ENCODE assay signal across 9 mouse cellular contexts in the genomic region with DNA sequence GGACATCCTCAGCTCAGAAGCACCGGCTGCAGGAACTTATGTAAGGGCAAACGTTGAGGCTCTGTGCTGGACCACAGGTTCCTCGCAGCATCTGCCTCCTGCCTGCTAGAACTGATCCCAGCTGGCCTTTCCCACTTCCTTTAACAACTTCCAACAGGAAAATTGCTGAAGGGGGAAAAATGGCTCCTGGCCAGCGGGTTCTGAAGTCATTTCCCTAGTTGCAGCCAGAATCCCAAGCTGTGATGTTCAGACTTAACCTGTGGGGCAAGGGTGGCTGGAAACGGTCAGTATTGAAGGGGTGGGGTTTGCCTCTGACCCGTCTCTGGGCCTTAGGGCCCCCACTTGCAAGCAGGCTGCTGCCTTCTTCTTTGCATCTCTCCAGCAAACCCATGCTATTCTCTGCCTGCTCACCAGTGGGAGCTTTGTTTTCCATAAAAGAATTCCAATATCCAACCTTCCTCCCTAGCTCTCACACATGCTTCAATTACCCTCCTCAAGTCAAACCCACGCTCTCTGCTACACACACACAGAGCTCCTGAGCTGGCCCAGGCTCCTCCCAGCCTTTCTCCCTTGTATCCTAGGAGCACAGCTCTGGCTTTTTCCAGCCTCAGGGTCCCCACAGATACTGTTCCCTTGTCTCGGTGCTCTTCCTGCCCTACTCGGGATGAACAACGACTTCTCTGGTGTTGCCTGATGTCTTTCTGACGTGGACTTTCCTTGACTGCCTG.
A peak's percentile ranks its signal among the peaks of the same experiment; 100 is the strongest.
DNase-seq lines count a peak whose midpoint lies in the region; ATAC-seq and TF ChIP-seq lines count a peak whose summit lies in the region.
"Had no signal": no experiment of that assay in that cellular context is flagged by ENCODE, and none has a peak within 500 bp of the region (broad histone marks: within the 10 kb centered on the region; RNA-seq: fewer than 3 reads in every experiment).

No protein-coding gene starts in this region.

- H3K36me3 ChIP-seq in kidney, postnatal 0 days (ENCODE audit: insufficient read depth, low read length), result no peaks in the 10 kb centered on the region
- H3K36me3 ChIP-seq: G1E had no signal

- H3K4me2 ChIP-seq in kidney, postnatal 0 days (ENCODE audit: low read length), result no peak overlapping the region

- DNase-seq in left cerebral cortex, postnatal 4 days, result peak; percentile 26
- DNase-seq in left cerebral cortex, postnatal 14 days (ENCODE audit: low spot score in 2 of 2), result no peak
- peak; percentile 88 to 89 for DNase-seq in heart, adult 9 months (ENCODE audit: low spot score in 2 of 2)
- DNase-seq in kidney, postnatal 0 days (ENCODE audit: low spot score), result peak; percentile 85
- DNase-seq in right cerebral cortex, postnatal 4 days, result no peak
- DNase-seq in thymus, postnatal 14 days, result no peak
- no peak for DNase-seq in cerebellum, postnatal 36 days

- no peaks in the 10 kb centered on the region for H3K27me3 ChIP-seq in kidney, postnatal 0 days (ENCODE audit: insufficient read depth, low read length)

- no peak for TF ChIP-seq POLR2A in olfactory bulb, adult 2 months (IDR thresholded peaks at IDR 0.05; ENCODE audit: insufficient read depth, low read depth, low read length)

- peaks cover 20% of the 10 kb centered on the region; the same call in 1 of the 2 replicates for H3K4me1 ChIP-seq in kidney, postnatal 0 days (replicated peaks; ENCODE audit: insufficient read depth, low read length)
- H3K4me1 ChIP-seq in olfactory bulb, adult 2 months (ENCODE audit: control insufficient read depth, insufficient read depth, low read length), result peaks cover 52% of the 10 kb centered on the region

- intact Hi-C loops in left cerebral cortex, postnatal 4 days (cut with DNase I), result no loop called here
- intact Hi-C loops in left cerebral cortex, postnatal 14 days (cut with DNase I), result no loop called here

- ATAC-seq in kidney, postnatal 0 days (replicated peaks; ENCODE audit: low FRiP score, low read depth), result 0 out of 2 replicates have a peak, but pooled peaks have one; percentile 31

- WGBS in kidney, postnatal 0 days, result 50% methylated on average over 11 of the region's 11 CpGs
- WGBS in olfactory bulb, adult 2 months, result 41% methylated on average over 11 of the region's 11 CpGs

- no peak overlapping the region for H3K9ac ChIP-seq in kidney, postnatal 0 days (ENCODE audit: low read depth, low read length)

- TF ChIP-seq CTCF in kidney, postnatal 0 days (IDR thresholded peaks at IDR 0.05; ENCODE audit: low read depth), result no peak; the same call in 1 of the 2 replicates
- no peak for TF ChIP-seq CTCF in olfactory bulb, adult 2 months (IDR thresholded peaks at IDR 0.05; ENCODE audit: insufficient read depth, low read depth, low read length)

- H3K4me3 ChIP-seq in kidney, postnatal 0 days (replicated peaks; ENCODE audit: low read depth, low read length), result no peak overlapping the region
- H3K4me3 ChIP-seq in olfactory bulb, adult 2 months (ENCODE audit: insufficient read depth, low read depth, low read length), result no peak overlapping the region

- peak overlapping the region; percentile 61 for H3K27ac ChIP-seq in kidney, postnatal 0 days
- peak overlapping the region; percentile 86 for H3K27ac ChIP-seq in olfactory bulb, adult 2 months (ENCODE audit: insufficient read depth, low read depth, low read length)

- H3K9me3 ChIP-seq in kidney, postnatal 0 days (replicated peaks; ENCODE audit: low read length), result no peaks in the 10 kb centered on the region
- H3K9me3 ChIP-seq: G1E had no signal

Comparison
In these comparisons a context has a peak if more than half of its experiments do, and no peak if none do; other contexts are left out.
1. DNase-seq: peak in left cerebral cortex, postnatal 4 days (single experiment), heart, adult 9 months (2 of 2) and kidney, postnatal 0 days (single experiment); none in left cerebral cortex, postnatal 14 days (0 of 2), right cerebral cortex, postnatal 4 days (single experiment), thymus, postnatal 14 days (single experiment) and cerebellum, postnatal 36 days (0 of 2).